Mouse (Mus musculus): ENCODE results near the gene Usp32.

Gene Usp32

GRCm38 (mm10) chr11:84979351-84979750 lies 160.6 kb downstream of the Usp32 start:
- DNase-seq (ENCODE audit: low spot score in 2 of 2): no peak

GRCm38 (mm10) chr11:84978113-84978512 lies 161.8 kb downstream of the Usp32 start:
- peak in 1 of 2 experiments; percentile 33 for DNase-seq (ENCODE audit: low spot score in 2 of 2)

GRCm38 (mm10) chr11:84977385-84977952 lies 162.5 kb downstream of the Usp32 start:
- no peak for DNase-seq (ENCODE audit: low spot score in 2 of 2)

GRCm38 (mm10) chr11:84976706-84977105 lies 163.3 kb downstream of the Usp32 start:
- DNase-seq (ENCODE audit: low spot score in 2 of 2): no peak

GRCm38 (mm10) chr11:84974582-84974981 lies 165.4 kb downstream of the Usp32 start:
- DNase-seq (ENCODE audit: low spot score in 2 of 2): no peak

GRCm38 (mm10) chr11:84973661-84974060 lies 166.3 kb downstream of the Usp32 start:
- DNase-seq (ENCODE audit: low spot score in 2 of 2): no peak

GRCm38 (mm10) chr11:84972067-84972466 lies 167.9 kb downstream of the Usp32 start:
- no peak for DNase-seq (ENCODE audit: low spot score in 2 of 2)

- DNase-seq (ENCODE audit: low spot score in 2 of 2): peak in 1 of 2 experiments; percentile 25
These were observed 171.2 kb downstream of the Usp32 start for GRCm38 (mm10) chr11:84968775-84969174.

- no peak for DNase-seq (ENCODE audit: low spot score in 2 of 2)
These were observed 171.7 kb downstream of the Usp32 start for GRCm38 (mm10) chr11:84968309-84968708.

GRCm38 (mm10) chr11:84967113-84967512 lies 172.8 kb downstream of the Usp32 start:
- DNase-seq (ENCODE audit: low spot score in 2 of 2): no peak

GRCm38 (mm10) chr11:84966696-84967095 lies 173.3 kb downstream of the Usp32 start:
- DNase-seq (ENCODE audit: low spot score in 2 of 2): no peak

- no peak for DNase-seq (ENCODE audit: low spot score in 2 of 2)
These were observed 176.4 kb downstream of the Usp32 start for GRCm38 (mm10) chr11:84963556-84963955.

- DNase-seq (ENCODE audit: low spot score in 2 of 2): no peak
These were observed 177.4 kb downstream of the Usp32 start for GRCm38 (mm10) chr11:84962536-84962935.

- no peak for DNase-seq (ENCODE audit: low spot score in 2 of 2)
These were observed 178.4 kb downstream of the Usp32 start for GRCm38 (mm10) chr11:84961571-84961970.

- DNase-seq (ENCODE audit: low spot score in 2 of 2): no peak
These were observed 179.2 kb downstream of the Usp32 start for GRCm38 (mm10) chr11:84960780-84961179.

GRCm38 (mm10) chr11:84960291-84960690 lies 179.7 kb downstream of the Usp32 start:
- DNase-seq (ENCODE audit: low spot score in 2 of 2): no peak

GRCm38 (mm10) chr11:84959701-84960181 lies 180.2 kb downstream of the Usp32 start:
- no peak for DNase-seq (ENCODE audit: low spot score in 2 of 2)

GRCm38 (mm10) chr11:84959181-84959580 lies 180.8 kb downstream of the Usp32 start:
- no peak for DNase-seq (ENCODE audit: low spot score in 2 of 2)

GRCm38 (mm10) chr11:84958271-84958630 lies 181.7 kb downstream of the Usp32 start:
- no peak for DNase-seq (ENCODE audit: low spot score in 2 of 2)

- DNase-seq (ENCODE audit: low spot score in 2 of 2): peak in 1 of 2 experiments; percentile 12
These were observed 182.2 kb downstream of the Usp32 start, which contains the start of gene Car4 for GRCm38 (mm10) chr11:84957591-84958270. TSS of gene Car4 (plus strand) at chr11:84957786.

GRCm38 (mm10) chr11:84957171-84957570 lies 182.8 kb downstream of the Usp32 start:
- DNase-seq (ENCODE audit: low spot score in 2 of 2): no peak

GRCm38 (mm10) chr11:84956400-84956799 lies 183.6 kb downstream of the Usp32 start:
- DNase-seq (ENCODE audit: low spot score in 2 of 2): no peak

- DNase-seq (ENCODE audit: low spot score in 2 of 2): no peak
These were observed 187.3 kb downstream of the Usp32 start for GRCm38 (mm10) chr11:84952611-84953010.
